ENCODE assay signal across 11 mouse cellular contexts in genomic region chr13:28842811-28843210, GRCm38 (mm10).
A peak's percentile ranks its signal among the peaks of the same experiment; 100 is the strongest.
DNase-seq lines count a peak whose midpoint lies in the region; ATAC-seq lines count a peak whose summit lies in the region.
"Had no signal": no experiment of that assay in that cellular context is flagged by ENCODE, and none has a peak within 500 bp of the region (broad histone marks: within the 10 kb centered on the region; RNA-seq: fewer than 3 reads in every experiment).

No protein-coding gene starts in this region.

- no peak overlapping the region for H3K9ac ChIP-seq in kidney, embryonic 14.5 days (ENCODE audit: low read depth, low read length)
- no peak overlapping the region for H3K9ac ChIP-seq in heart, embryonic 14.5 days (ENCODE audit: low read length)

- H3K4me1 ChIP-seq in kidney, embryonic 14.5 days (ENCODE audit: control insufficient read depth, insufficient read depth, low read length): peaks cover 11% of the 10 kb centered on the region; the same call in 1 of the 2 replicates
- peaks cover 7 to 20% of the 10 kb centered on the region in 2 experiments for H3K4me1 ChIP-seq in heart, embryonic 14.5 days (ENCODE audit: control insufficient read depth in 2 of 2, insufficient read depth in 2 of 2, low read length in 2 of 2)

- no peaks in the 10 kb centered on the region for H3K27me3 ChIP-seq in kidney, embryonic 14.5 days (ENCODE audit: control insufficient read depth, insufficient read depth, low read length)
- no peaks in the 10 kb centered on the region for H3K27me3 ChIP-seq in heart, embryonic 14.5 days (ENCODE audit: control insufficient read depth, insufficient read depth, low read length)

- no peak overlapping the region for H3K4me3 ChIP-seq in kidney, embryonic 14.5 days (ENCODE audit: low read length)
- H3K4me3 ChIP-seq in heart, embryonic 14.5 days (ENCODE audit: control insufficient read depth in 1 of 2, insufficient read depth in 1 of 2, low read depth in 1 of 2, low read length in 2 of 2): no peak overlapping the region
- H3K4me3 ChIP-seq: megakaryocyte, embryonic 14.5 days had no signal

- ATAC-seq in kidney, embryonic 14.5 days (ENCODE audit: low FRiP score, low TSS enrichment): no peak
- ATAC-seq in heart, embryonic 14.5 days (ENCODE audit: insufficient number of reproducible peaks, insufficient read depth, low FRiP score, low read depth): no peak; the same call in 1 of the 2 replicates

- DNase-seq in kidney, postnatal 10 days: peak; percentile 10
- peak; percentile 62 for DNase-seq in 3T3-L1 (ENCODE audit: low read depth, low spot score)
- DNase-seq in adrenal gland, adult 8-10 months: peak; percentile 37
- no peak for DNase-seq in embryo, embryonic 10 days (ENCODE audit: low spot score)
- no peak for DNase-seq in thymus, postnatal 14 days
- DNase-seq in layer of hippocampus, postnatal 36 days: no peak
- DNase-seq: cerebellum, adult 11 months; retina, postnatal 1 day had no signal

- H3K36me3 ChIP-seq in kidney, embryonic 14.5 days (ENCODE audit: control insufficient read depth, insufficient read depth, low read length): no peaks in the 10 kb centered on the region
- no peaks in the 10 kb centered on the region for H3K36me3 ChIP-seq in heart, embryonic 14.5 days (ENCODE audit: control insufficient read depth, insufficient read depth, low read length)

- WGBS in kidney, embryonic 14.5 days: 72% methylated on average over 3 of the region's 3 CpGs
- WGBS in heart, embryonic 14.5 days: 49% methylated on average over 3 of the region's 3 CpGs

- no peak overlapping the region for H3K4me2 ChIP-seq in kidney, embryonic 14.5 days (replicated peaks; ENCODE audit: low read depth, low read length)
- no peak overlapping the region for H3K4me2 ChIP-seq in heart, embryonic 14.5 days (ENCODE audit: low read length)

- H3K9me3 ChIP-seq in kidney, embryonic 14.5 days (ENCODE audit: control insufficient read depth, low read length): no peaks in the 10 kb centered on the region
- H3K9me3 ChIP-seq in heart, embryonic 14.5 days (ENCODE audit: control insufficient read depth, low read length): no peaks in the 10 kb centered on the region
- H3K9me3 ChIP-seq: megakaryocyte, embryonic 14.5 days had no signal

- H3K27ac ChIP-seq in kidney, embryonic 14.5 days (ENCODE audit: low read depth, low read length): no peak overlapping the region
- H3K27ac ChIP-seq in heart, embryonic 14.5 days (replicated peaks in 1 of 2; ENCODE audit: control insufficient read depth in 1 of 2, insufficient read depth in 1 of 2, low read depth in 2 of 2, low read length in 2 of 2): peak overlapping the region; percentile 12 to 49; a peak in 3 of 4 replicates

Comparison
In these comparisons a context has a peak if more than half of its experiments do, and no peak if none do; other contexts are left out.
1. DNase-seq: peak in kidney, postnatal 10 days (single experiment), 3T3-L1 (single experiment) and adrenal gland, adult 8-10 months (single experiment); none in embryo, embryonic 10 days (single experiment), thymus, postnatal 14 days (single experiment) and layer of hippocampus, postnatal 36 days (0 of 2).